Mouse (Mus musculus) liver, embryonic 14 days (tissue): ENCODE measurements around the gene Olfr605. TPM values are rescaled to one million over a fixed set of nuclear protein-coding genes. Genes with fewer than 3 reads are reported as not detected.

Experiments used
- polyA plus RNA-seq: library from polyadenylated mRNA; depleted of rRNA; stranded (reverse); fragments of >200 nt; gene quantifications from 2 replicates; pipeline ENCODE4 v1.2.3, GENCODE M21; 2012; rRNA removed

Gene Olfr605
- polyA plus RNA-seq, result not detected in 2 replicates

DNA sequence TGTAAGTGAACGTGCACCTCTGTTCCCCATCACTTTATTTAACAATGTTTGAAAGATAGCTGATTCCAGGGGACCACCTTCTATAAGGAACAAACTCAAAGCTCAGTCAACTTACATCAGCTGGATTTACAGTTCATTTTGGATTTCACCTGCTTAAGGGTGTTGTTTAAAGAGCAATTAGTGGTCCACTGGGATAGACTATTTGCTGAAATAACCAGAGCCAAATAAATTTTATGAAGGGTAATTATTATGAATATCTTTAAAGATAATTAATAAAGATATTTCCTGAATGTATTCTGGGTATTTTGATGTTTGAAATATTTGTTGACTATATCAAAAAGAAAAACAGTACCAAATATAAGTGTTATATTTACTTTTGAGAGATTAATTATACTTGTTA lies at the start of gene Olfr605:
Olfr605 (minus strand) TSS at position 101 of the 400 bp plus-strand sequence.

GRCm38 (mm10) chr7:103469577-103469976 lies 24.3 kb upstream of the Olfr605 start, which contains the start of gene Olfr608:
TSS of gene Olfr608 (plus strand) at chr7:103469877.

DNA sequence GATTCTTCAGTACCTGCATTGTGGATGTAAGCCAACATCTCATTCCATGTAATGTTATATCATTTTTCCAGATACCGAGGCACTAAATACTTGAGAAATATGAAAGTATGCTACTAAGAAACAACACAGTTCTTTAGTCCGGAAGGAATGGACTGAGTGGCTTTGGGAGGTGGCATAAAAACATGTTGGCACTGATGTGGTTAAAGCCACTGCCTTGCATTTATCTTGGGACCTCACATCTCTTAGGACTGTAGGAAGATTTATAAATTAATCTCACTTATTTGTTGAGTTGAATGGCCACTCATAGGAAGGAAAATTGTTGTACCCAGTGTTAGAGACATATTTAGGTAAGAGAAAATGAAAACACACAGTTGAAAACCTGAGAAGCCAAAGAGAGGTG lies 3.5 kb upstream of the Olfr605 start, which contains the start of gene Olfr606:
Olfr606 (plus strand) TSS at position 301 of the 400 bp plus-strand sequence.

DNA sequence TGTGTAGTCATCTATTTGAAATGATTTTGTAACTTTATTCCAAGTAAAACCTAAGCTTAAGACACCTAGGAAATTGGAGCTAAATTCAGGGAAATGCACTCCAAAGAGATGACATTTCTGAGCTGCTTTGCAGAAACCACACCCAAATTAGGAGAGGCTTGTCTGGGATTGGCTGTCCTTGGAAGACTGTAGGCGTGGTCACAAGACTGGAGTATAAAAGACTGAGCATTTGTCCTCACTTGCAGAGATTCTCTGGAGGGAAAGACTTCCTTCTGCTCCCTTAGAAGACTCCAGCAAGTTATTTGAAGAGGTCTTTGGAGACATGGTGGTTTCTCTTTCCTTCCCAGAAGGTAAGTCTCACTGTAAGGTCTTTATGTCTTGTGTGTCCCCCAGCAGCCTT lies 30.5 kb downstream of the Olfr605 start, which contains the start of gene Usp17lc:
Usp17lc (plus strand) TSS at position 301 of the 400 bp plus-strand sequence.

Other genes starting within 250 kb of the Olfr605 start
- not detected in 2 replicates for gene Olfr593, start 233.6 kb downstream of the Olfr605 start, polyA plus RNA-seq
- not detected in 2 replicates for gene Olfr594, start 228.4 kb downstream of the Olfr605 start, polyA plus RNA-seq
- gene Usp17ld, start 192.9 kb downstream of the Olfr605 start, polyA plus RNA-seq, result not detected in 2 replicates
- gene Olfr596, start 139.8 kb downstream of the Olfr605 start, polyA plus RNA-seq, result not detected in 2 replicates
- gene Olfr597, start 129.1 kb downstream of the Olfr605 start, polyA plus RNA-seq, result not detected in 2 replicates
- gene Olfr598, start 121.9 kb downstream of the Olfr605 start, polyA plus RNA-seq, result not detected in 2 replicates
- gene Olfr599, start 109.5 kb downstream of the Olfr605 start, polyA plus RNA-seq, result not detected in 2 replicates
- not detected in 2 replicates for gene Olfr600, start 95.8 kb downstream of the Olfr605 start, polyA plus RNA-seq
- gene Olfr601, start 82.8 kb downstream of the Olfr605 start, polyA plus RNA-seq, result not detected in 2 replicates
- not detected in 2 replicates for gene Olfr603, start 59.3 kb downstream of the Olfr605 start, polyA plus RNA-seq
- not detected in 2 replicates for gene Usp17lc, start 30.4 kb downstream of the Olfr605 start, polyA plus RNA-seq
- not detected in 2 replicates for gene Olfr606, start 3.6 kb upstream of the Olfr605 start, polyA plus RNA-seq
- gene Olfr607, start 18.7 kb upstream of the Olfr605 start, polyA plus RNA-seq, result not detected in 2 replicates
- gene Olfr608, start 24.4 kb upstream of the Olfr605 start, polyA plus RNA-seq, result not detected in 2 replicates
- not detected in 2 replicates for gene Olfr609, start 52.6 kb upstream of the Olfr605 start, polyA plus RNA-seq
- not detected in 2 replicates for gene Olfr610, start 66.7 kb upstream of the Olfr605 start, polyA plus RNA-seq
- not detected in 2 replicates for gene Olfr611, start 75.4 kb upstream of the Olfr605 start, polyA plus RNA-seq
- not detected in 2 replicates for gene Olfr612, start 97.3 kb upstream of the Olfr605 start, polyA plus RNA-seq
- not detected in 2 replicates for gene Olfr613, start 102.6 kb upstream of the Olfr605 start, polyA plus RNA-seq
- not detected in 2 replicates for gene Olfr615, start 110.6 kb upstream of the Olfr605 start, polyA plus RNA-seq
- gene Olfr616, start 123.7 kb upstream of the Olfr605 start, polyA plus RNA-seq, result not detected in 2 replicates
- gene Olfr617, start 127.6 kb upstream of the Olfr605 start, polyA plus RNA-seq, result not detected in 2 replicates
- not detected in 2 replicates for gene Olfr618, start 144.7 kb upstream of the Olfr605 start, polyA plus RNA-seq
- not detected in 2 replicates for gene Olfr619, start 155.1 kb upstream of the Olfr605 start, polyA plus RNA-seq
- not detected in 2 replicates for gene Olfr620, start 167.1 kb upstream of the Olfr605 start, polyA plus RNA-seq
- 0.02 TPM in 1 of 2 replicates, not detected in the other for gene Olfr622, start 197.3 kb upstream of the Olfr605 start, polyA plus RNA-seq
- gene Olfr623, start 218.3 kb upstream of the Olfr605 start, polyA plus RNA-seq, result not detected in 2 replicates
- gene Olfr624, start 225.8 kb upstream of the Olfr605 start, polyA plus RNA-seq, result under 0.01 TPM in 2 replicates
- not detected in 2 replicates for gene Olfr625-ps1, start 237.3 kb upstream of the Olfr605 start, polyA plus RNA-seq